Mouse (Mus musculus): ENCODE data around the gene Rab13. TPM values are rescaled to one million over a fixed set of nuclear protein-coding genes. Genes with fewer than 3 reads are reported as not detected.

Gene Rab13
- polyA plus RNA-seq, 1 experiment from 2014 or later = 21.1 TPM

DNA sequence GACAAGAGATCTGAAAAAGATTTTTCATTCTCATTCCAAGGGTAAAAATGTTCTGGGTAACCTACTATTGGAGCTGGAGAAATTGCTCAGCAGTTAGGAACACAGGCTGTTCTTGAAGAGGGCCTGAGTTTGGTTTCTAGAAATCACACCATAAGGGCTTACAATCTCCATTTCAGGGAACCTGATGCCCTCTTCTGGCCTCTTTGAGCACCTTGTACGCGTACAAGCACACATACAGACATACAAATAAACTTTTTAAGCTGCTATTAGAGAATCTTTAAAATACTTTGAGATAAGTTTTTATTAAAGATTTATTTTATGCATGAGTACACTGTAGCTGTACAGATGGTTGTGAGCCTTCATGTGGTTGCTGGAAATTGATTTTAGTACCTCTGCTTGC is 8.9 kb upstream of the Rab13 start:
- H3K27ac ChIP-seq (ENCODE audit: low read length) = no peak overlapping the region
- WGBS = 93% methylated on average over 2 of the region's 2 CpGs
- no peaks in the 10 kb centered on the region for H3K9me3 ChIP-seq (replicated peaks; ENCODE audit: control insufficient read depth, low read length)
- no peak overlapping the region for H3K4me3 ChIP-seq (ENCODE audit: low read length)
- ATAC-seq (replicated peaks; ENCODE audit: extremely low read depth, insufficient read depth, low FRiP score) = no peak
- H3K4me1 ChIP-seq (ENCODE audit: control insufficient read depth, insufficient read depth, low read length) = peaks cover 12% of the 10 kb centered on the region; the same call in 1 of the 2 replicates
- no peaks in the 10 kb centered on the region for H3K27me3 ChIP-seq (ENCODE audit: control insufficient read depth, insufficient read depth, low read length)
- no peak overlapping the region for H3K9ac ChIP-seq (ENCODE audit: low read length)
- H3K4me2 ChIP-seq (ENCODE audit: low read depth, low read length) = no peak overlapping the region
- peaks cover 8% of the 10 kb centered on the region; the same call in 1 of the 2 replicates for H3K36me3 ChIP-seq (ENCODE audit: control insufficient read depth, insufficient read depth)

DNA sequence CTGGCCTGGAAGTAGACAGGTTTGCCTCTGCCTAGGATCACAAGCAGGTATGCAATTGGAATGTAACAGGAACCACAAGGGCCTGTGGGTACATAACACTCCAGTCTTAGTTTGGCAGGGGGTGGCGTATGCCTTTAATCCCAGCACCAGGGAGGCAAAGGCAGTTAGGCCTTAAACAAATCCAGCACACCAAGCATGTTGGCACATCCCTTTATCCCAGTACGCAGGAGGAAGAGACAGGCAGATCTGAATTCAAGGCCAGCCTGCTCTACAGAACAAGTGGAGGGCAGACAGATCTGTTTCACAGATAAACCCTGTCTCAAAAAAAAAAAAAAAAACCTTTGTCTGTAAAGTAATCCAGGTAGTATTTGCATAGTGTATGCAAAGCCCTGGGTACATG is 4.8 kb upstream of the Rab13 start:
- Histone ChIP-seq H3K4me2 (ENCODE audit: low read depth, low read length) (no peak overlapping the region), H3K4me1 (ENCODE audit: control insufficient read depth, insufficient read depth, low read length) (peaks cover 26% of the 10 kb centered on the region), H3K27me3 (ENCODE audit: control insufficient read depth, insufficient read depth, low read length) (no peaks in the 10 kb centered on the region), H3K4me3 (ENCODE audit: low read length) (no peak overlapping the region), H3K36me3 (ENCODE audit: control insufficient read depth, insufficient read depth) (peaks cover 26% of the 10 kb centered on the region), H3K9ac (ENCODE audit: low read length) (no peak overlapping the region), H3K9me3 (replicated peaks; ENCODE audit: control insufficient read depth, low read length) (no peaks in the 10 kb centered on the region), H3K27ac (ENCODE audit: low read length) (peak overlapping the region; percentile 20; the same call in 1 of the 2 replicates)
- 69% methylated on average over 2 of the region's 2 CpGs for WGBS
- ATAC-seq (replicated peaks; ENCODE audit: extremely low read depth, insufficient read depth, low FRiP score) = no peak

DNA sequence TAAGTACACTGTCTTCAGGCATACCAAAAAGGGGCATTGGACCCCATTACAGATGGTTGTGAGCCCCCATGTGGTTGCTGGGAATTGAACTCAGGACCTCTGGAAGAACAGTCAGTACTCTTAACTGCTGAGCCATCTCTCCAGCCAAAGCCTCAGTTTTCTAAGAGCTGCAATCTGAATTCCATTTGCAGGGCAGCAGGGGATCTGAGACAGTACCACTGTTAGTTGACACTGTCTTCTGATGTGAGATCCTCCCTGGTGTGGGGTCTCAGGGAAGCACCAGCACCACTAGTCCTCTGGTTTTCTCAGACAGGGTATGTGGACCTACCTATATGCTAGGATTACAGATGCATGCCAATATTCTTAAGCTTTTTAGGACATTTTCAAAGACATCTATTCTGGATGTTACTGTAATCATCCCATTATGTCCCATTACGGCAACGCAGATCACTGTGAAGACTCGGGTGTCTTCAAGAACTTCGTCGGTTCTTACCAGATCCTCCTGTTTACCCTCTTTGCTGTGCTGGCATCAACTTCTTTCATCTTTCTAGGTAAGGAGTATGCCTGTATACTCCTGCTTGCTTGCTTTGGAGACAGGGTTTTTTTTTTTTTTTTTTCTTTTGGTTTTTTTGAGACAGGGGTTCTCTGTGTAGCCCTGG is 3.5 kb upstream of the Rab13 start:
- H3K27ac ChIP-seq (ENCODE audit: low read length) = no peak overlapping the region
- H3K9me3 ChIP-seq (replicated peaks; ENCODE audit: control insufficient read depth, low read length) = no peaks in the 10 kb centered on the region
- no peak overlapping the region for H3K9ac ChIP-seq (ENCODE audit: low read length)
- H3K4me1 ChIP-seq (ENCODE audit: control insufficient read depth, insufficient read depth, low read length) = peaks cover 27% of the 10 kb centered on the region
- H3K4me3 ChIP-seq (ENCODE audit: low read length) = no peak overlapping the region
- WGBS = 86% methylated on average over 5 of the region's 5 CpGs
- peaks cover 26% of the 10 kb centered on the region for H3K36me3 ChIP-seq (ENCODE audit: control insufficient read depth, insufficient read depth)
- no peaks in the 10 kb centered on the region for H3K27me3 ChIP-seq (ENCODE audit: control insufficient read depth, insufficient read depth, low read length)
- ATAC-seq (replicated peaks; ENCODE audit: extremely low read depth, insufficient read depth, low FRiP score) = no peak
- H3K4me2 ChIP-seq (ENCODE audit: low read depth, low read length) = no peak overlapping the region

DNA sequence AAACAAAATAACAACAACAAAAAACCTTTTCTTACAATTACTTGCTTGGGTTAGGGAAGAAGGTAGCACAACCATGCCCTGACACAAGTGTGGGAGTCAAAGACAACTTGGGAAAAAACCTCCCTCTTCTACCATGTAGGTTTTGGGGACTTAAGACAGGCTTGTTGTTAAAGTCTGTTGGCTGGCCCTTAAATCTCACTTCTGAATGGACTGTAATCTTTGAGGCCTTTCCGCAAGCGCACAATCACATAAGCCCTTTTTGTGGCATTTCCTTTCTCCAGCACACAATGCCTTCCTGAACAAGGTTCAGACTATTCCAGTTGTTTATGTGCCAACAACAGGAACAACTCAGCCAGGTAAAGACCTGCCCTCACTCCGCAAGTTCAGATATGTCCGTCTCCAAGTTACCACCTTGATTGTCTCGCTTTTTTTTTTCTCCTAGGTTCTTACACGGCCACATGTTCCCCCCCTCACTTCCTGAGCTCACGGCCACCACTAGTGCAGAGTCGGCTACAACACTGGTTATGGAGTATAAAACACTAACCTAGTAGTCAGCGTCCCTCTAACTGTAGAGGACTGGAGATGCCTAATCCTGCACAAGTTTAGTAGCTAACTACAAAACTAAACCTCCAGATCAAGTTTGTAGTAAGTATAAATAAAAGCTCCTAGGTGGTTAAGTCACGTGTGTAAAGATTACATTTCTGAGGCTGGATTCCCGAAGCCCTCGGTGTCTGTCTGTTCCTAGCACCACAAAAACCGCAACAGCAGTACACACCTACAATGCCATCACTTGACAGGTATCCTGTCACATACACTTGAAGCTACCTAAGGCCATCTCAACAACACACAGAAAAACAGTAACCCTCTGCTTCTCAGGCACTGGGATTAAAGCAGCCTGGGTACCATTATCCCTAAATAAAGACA is 1.8 kb upstream of the Rab13 start:
- Histone ChIP-seq H3K4me2 (ENCODE audit: low read depth, low read length) (peak overlapping the region; percentile 76), H3K27me3 (ENCODE audit: control insufficient read depth, insufficient read depth, low read length) (no peaks in the 10 kb centered on the region), H3K9me3 (replicated peaks; ENCODE audit: control insufficient read depth, low read length) (no peaks in the 10 kb centered on the region), H3K36me3 (ENCODE audit: control insufficient read depth, insufficient read depth) (peaks cover 26% of the 10 kb centered on the region), H3K4me1 (ENCODE audit: control insufficient read depth, insufficient read depth, low read length) (peaks cover 27% of the 10 kb centered on the region), H3K9ac (ENCODE audit: low read length) (peak overlapping the region; percentile 87), H3K4me3 (ENCODE audit: low read length) (peak overlapping the region; percentile 79), H3K27ac (ENCODE audit: low read length) (0 out of 2 replicates have a peak overlapping the region, but pooled peaks have one; percentile 9)
- no peak for ATAC-seq (replicated peaks; ENCODE audit: extremely low read depth, insufficient read depth, low FRiP score)
- WGBS = 65% methylated on average over 13 of the region's 13 CpGs

DNA sequence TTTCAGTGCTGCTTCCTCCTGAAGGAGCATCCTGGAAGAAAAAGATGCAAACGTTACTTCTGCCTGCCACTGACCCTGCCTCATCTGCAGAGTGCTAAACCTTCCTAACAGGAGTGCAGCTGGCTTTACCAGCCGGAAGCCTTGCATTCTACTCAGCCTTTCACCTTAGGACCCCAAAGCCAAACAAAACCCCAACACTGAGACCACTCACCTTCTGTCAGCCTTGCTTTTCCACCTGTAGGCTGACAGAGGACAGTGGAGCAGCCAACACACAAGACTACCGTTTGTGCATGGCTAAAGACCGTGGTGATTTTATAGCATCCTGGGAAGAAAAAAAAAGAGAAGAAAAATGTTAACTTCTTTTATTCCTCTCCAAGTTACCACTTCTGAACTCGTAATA is 772 bp upstream of the Rab13 start:
- H3K9ac ChIP-seq (ENCODE audit: low read length) = peak overlapping the region; percentile 87
- peak overlapping the region; percentile 76 for H3K4me2 ChIP-seq (ENCODE audit: low read depth, low read length)
- no peaks in the 10 kb centered on the region for H3K27me3 ChIP-seq (ENCODE audit: control insufficient read depth, insufficient read depth, low read length)
- no peak for ATAC-seq (replicated peaks; ENCODE audit: extremely low read depth, insufficient read depth, low FRiP score)
- peaks cover 26% of the 10 kb centered on the region for H3K36me3 ChIP-seq (ENCODE audit: control insufficient read depth, insufficient read depth)
- no peak overlapping the region for H3K27ac ChIP-seq (ENCODE audit: low read length)
- H3K4me3 ChIP-seq (ENCODE audit: low read length) = peak overlapping the region; percentile 79
- H3K9me3 ChIP-seq (replicated peaks; ENCODE audit: control insufficient read depth, low read length) = no peaks in the 10 kb centered on the region
- 10% methylated on average over 5 of the region's 5 CpGs for WGBS
- H3K4me1 ChIP-seq (ENCODE audit: control insufficient read depth, insufficient read depth, low read length) = peaks cover 27% of the 10 kb centered on the region

DNA sequence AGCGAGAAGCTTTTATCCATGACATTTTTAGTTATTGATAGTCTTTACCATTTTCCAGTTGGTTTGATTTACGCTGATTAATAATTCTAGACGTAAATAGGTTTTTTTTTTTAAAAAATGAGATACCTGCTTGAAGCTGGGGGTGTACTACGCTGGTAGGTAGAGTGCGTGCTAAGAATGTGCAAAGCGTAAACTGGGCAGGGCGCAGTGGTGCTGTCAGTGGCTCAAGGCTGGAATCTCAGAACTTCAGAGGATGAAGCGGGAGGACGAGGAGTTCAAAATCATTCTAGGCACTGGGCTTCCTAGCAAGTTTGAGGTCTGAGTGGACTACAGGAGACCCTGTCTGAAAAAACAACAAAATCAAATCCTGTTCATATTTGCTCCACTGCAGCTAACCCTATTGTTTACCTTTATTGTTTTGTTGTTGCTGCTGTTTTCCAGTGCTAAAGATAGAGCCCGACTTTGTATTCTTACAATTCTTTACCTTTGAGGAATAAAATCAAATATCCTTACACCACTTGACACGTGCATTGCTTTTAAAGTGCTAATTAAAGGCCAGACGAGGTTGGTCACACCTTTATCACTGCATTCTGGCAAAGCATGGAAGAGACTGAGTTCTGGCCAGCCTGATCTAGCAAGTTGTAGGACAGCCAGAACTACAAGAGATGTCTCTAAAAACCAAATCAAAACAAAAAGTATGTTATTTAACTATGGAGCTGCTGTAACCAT is 625 bp downstream of the Rab13 start:
- ATAC-seq (replicated peaks; ENCODE audit: extremely low read depth, insufficient read depth, low FRiP score) = 0 out of 2 replicates have a peak, but pooled peaks have one; percentile 38

DNA sequence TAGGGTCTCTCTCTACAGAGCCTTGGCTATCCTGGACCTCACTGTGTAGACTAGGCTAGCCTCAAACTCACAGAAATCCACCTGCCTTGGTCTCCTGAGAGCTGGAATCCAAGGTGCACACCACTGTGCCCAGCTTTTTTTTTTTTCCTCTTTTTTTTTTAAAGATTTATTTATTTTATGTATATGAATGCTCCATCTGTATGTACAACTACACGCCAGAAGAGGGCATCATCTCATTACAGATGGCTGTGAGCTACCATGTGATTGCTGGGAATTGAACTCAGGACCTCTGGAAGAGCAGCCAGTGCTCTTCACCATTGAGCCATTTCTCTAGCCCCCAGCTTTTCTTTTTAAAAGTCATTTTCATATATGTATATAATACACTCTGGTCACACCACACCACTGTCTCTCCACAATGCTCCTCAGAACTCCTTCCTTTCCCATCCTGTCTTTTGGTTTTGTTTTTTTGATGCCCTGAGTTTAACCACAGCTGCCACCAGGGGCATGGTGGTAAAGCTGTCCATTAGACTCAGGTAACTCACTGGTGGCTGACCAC is 2.4 kb downstream of the Rab13 start:
- 36% methylated on average over 1 of the region's 1 CpGs for WGBS
- H3K4me3 ChIP-seq (ENCODE audit: low read length) = no peak overlapping the region
- no peaks in the 10 kb centered on the region for H3K27me3 ChIP-seq (ENCODE audit: control insufficient read depth, insufficient read depth, low read length)
- peaks cover 9% of the 10 kb centered on the region for H3K36me3 ChIP-seq (ENCODE audit: control insufficient read depth, insufficient read depth)
- no peak overlapping the region for H3K27ac ChIP-seq (ENCODE audit: low read length)
- H3K4me1 ChIP-seq (ENCODE audit: control insufficient read depth, insufficient read depth, low read length) = peaks cover 20% of the 10 kb centered on the region
- no peak overlapping the region for H3K4me2 ChIP-seq (ENCODE audit: low read depth, low read length)
- no peak overlapping the region for H3K9ac ChIP-seq (ENCODE audit: low read length)
- H3K9me3 ChIP-seq (replicated peaks; ENCODE audit: control insufficient read depth, low read length) = no peaks in the 10 kb centered on the region
- no peak for ATAC-seq (replicated peaks; ENCODE audit: extremely low read depth, insufficient read depth, low FRiP score)

More for the DNA sequence above, 625 bp downstream of the Rab13 start:
- WGBS = 14% methylated on average over 12 of the region's 12 CpGs
- Histone ChIP-seq H3K9ac (ENCODE audit: low read length) (peak overlapping the region; percentile 7; the same call in 1 of the 2 replicates), H3K4me1 (ENCODE audit: control insufficient read depth, insufficient read depth, low read length) (peaks cover 20% of the 10 kb centered on the region), H3K9me3 (replicated peaks; ENCODE audit: control insufficient read depth, low read length) (no peaks in the 10 kb centered on the region), H3K4me3 (ENCODE audit: low read length) (peak overlapping the region; percentile 79), H3K27ac (ENCODE audit: low read length) (peak overlapping the region; percentile 28), H3K36me3 (ENCODE audit: control insufficient read depth, insufficient read depth) (peaks cover 20% of the 10 kb centered on the region), H3K27me3 (ENCODE audit: control insufficient read depth, insufficient read depth, low read length) (no peaks in the 10 kb centered on the region), H3K4me2 (ENCODE audit: low read depth, low read length) (peak overlapping the region; percentile 71)

DNA sequence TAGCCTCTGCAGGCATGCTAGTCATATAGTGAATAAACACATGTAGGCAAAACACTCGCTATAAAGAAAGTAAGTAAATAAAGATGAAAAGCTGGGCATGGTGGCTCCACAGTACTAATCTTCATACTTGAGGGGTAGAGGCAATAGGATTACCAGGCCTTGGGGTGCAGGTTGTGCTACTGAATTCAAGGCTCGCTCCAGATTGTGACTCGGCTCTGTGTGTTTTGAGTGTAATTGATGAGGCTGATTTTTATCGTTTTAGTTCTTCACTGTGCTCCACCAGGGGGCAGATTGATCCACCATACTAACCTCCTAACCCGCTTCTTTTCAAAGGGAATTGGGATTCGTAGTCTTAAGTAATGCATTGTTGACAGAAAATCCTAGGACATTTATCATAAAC is 6.6 kb downstream of the Rab13 start:
- ATAC-seq (replicated peaks; ENCODE audit: extremely low read depth, insufficient read depth, low FRiP score) = peak; percentile 37; the same call in 1 of the 2 replicates
- Histone ChIP-seq H3K36me3 (ENCODE audit: control insufficient read depth, insufficient read depth) (peaks cover 8% of the 10 kb centered on the region; the same call in 1 of the 2 replicates), H3K9me3 (replicated peaks; ENCODE audit: control insufficient read depth, low read length) (no peaks in the 10 kb centered on the region), H3K27ac (ENCODE audit: low read length) (peak overlapping the region; percentile 85), H3K4me3 (ENCODE audit: low read length) (peak overlapping the region; percentile 64), H3K27me3 (ENCODE audit: control insufficient read depth, insufficient read depth, low read length) (no peaks in the 10 kb centered on the region), H3K4me2 (ENCODE audit: low read depth, low read length) (peak overlapping the region; percentile 78), H3K4me1 (ENCODE audit: control insufficient read depth, insufficient read depth, low read length) (peaks cover 5% of the 10 kb centered on the region; the same call in 1 of the 2 replicates), H3K9ac (ENCODE audit: low read length) (peak overlapping the region; percentile 80)
- WGBS = 14% methylated on average over 6 of the region's 6 CpGs

Data from heart, embryonic 16.5 days (tissue).